Mouse (Mus musculus): ENCODE results near the gene Fer1l4. TPM values are rescaled to one million over a fixed set of nuclear protein-coding genes. Genes with fewer than 3 reads are reported as not detected.

Fer1l4 gene
- total RNA-seq, 2 experiments from 2014 or later: not detected

GRCm38 (mm10) chr2:156021219-156021618 lies 31.5 kb downstream of the Fer1l4 start:
- intact Hi-C loops (cut with DNase I; ENCODE audit: low total_unique reads): no loop called here
- no peak for DNase-seq

DNA sequence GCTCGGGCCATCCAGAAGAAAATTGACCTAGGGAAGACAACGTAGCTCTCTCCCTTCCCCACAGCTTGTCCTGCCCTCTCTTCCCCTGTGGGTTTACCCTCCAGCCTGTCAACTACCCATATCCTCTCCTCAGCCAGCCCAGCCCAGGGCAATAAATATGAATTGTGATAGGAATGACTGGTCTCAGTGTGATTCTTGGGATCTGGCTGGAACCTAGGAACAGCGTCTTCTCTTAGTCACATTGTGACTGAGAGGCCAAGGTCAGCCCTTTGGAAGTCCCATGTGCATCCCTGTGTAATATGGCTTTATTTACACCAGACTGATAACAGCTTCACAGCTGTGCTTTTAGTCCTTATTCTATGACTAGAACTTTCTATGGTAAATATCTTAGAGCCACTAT lies 34.6 kb downstream of the Fer1l4 start:
- intact Hi-C loops (cut with DNase I; ENCODE audit: low total_unique reads): no loop called here
- DNase-seq: no peak

DNA sequence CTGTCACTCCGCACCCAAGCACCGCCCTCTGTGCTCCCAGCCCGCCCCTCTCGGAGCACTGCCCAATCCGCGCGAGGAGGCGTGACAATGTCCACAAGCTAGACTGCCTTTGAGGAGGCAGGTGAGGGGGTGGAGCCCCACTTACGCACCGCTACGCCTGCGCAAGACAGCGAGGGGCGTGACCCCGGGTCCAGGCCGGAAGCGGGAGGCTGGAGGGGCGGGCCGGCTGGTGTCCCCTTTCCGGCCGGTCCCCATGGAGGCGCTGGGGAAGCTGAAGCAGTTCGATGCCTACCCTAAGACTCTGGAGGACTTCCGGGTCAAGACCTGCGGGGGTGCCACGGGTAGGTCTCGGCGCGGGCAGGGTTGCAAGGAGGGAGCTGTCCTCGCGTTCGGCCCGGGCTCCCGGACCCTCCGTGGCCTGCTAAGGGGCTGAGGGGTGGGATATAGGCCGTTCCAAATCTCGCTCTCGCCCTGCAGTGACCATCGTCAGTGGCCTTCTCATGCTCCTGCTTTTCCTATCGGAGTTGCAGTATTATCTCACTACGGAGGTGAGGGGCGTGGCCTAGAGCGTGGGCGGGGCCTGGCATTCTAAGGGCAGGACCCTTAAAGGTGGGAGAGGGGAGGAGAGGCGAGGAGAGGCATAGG lies 44.7 kb downstream of the Fer1l4 start, which contains the start of the genes 6430550D23Rik and Ergic3:
Gene 6430550D23Rik (minus strand): TSS at position 90 of the 645 bp plus-strand sequence.
Gene Ergic3 (plus strand): TSS at position 158 of the 645 bp plus-strand sequence.
- DNase-seq: peak; percentile 98
- intact Hi-C loops (cut with DNase I; ENCODE audit: low total_unique reads): no loop called here

GRCm38 (mm10) chr2:156005393-156005792 lies 47.4 kb downstream of the Fer1l4 start:
- DNase-seq: no peak
- intact Hi-C loops (cut with DNase I; ENCODE audit: low total_unique reads): no loop called here

DNA sequence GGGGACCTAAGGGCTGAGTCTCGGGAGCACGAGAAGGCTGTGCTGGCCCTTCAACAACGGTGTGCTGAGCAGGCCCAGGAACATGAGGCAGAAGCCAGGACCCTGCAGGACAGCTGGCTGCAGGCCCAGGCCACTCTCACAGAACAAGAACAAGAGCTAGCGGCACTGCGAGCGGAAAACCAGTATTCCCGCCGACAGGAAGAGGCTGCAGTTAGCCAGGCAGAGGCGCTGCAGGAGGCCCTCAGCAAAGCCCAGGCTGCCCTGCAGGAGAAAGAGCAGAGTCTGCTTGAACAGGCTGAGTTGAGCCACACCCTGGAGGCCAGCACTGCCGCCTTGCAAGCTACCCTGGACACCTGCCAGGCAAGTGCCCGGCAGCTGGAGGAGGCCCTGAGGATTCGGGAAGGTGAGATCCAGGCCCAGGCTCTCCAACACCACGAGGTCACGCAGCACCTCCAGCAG lies 60.9 kb downstream of the Fer1l4 start:
- DNase-seq: peak; percentile 68
- intact Hi-C loops (cut with DNase I; ENCODE audit: low total_unique reads): loop anchor here (5.0 kb wide), 1 partner anchor 130 kb away; no protein-coding TSS in a partner anchor

DNA sequence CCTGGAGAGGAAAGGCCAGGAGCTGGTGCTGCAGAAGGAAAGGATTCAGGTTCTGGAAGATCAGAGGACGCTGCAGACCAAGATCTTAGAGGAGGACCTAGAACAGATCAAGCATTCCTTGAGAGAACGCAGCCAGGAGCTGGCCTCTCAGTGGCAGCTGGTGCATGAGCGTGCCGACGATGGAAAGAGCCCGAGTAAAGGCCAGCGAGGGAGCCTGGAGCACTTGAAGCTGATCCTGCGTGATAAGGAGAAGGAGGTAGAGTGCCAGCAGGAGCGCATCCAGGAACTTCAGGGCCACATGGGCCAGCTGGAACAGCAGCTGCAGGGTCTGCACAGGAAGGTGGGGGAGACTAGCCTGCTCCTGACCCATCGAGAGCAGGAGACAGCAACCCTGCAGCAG lies 61.6 kb downstream of the Fer1l4 start:
- no peak for DNase-seq
- intact Hi-C loops (cut with DNase I; ENCODE audit: low total_unique reads): loop anchor here (5.0 kb wide), 1 partner anchor 131 kb away; no protein-coding TSS in a partner anchor

DNA sequence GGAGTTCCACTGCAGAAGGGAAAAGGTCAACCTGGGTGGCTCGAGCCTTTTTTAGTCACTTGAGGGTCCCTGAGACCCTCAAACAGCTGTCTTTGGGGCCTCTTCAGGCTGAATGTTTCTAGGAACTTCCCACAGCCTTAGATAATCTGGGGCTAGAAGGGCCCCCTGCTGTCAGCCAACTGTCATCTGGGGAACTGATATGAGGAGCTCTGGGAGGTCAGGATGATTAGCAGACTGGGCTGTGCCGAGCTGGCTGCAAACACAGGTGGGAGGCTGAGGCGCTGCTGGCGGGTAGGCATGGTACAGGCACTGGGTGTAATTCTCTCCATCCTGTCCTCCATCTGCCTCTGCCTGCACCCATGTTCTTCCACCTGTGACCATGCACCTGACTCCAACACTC lies 63.7 kb downstream of the Fer1l4 start:
- DNase-seq: no peak
- intact Hi-C loops (cut with DNase I; ENCODE audit: low total_unique reads): no loop called here

DNA sequence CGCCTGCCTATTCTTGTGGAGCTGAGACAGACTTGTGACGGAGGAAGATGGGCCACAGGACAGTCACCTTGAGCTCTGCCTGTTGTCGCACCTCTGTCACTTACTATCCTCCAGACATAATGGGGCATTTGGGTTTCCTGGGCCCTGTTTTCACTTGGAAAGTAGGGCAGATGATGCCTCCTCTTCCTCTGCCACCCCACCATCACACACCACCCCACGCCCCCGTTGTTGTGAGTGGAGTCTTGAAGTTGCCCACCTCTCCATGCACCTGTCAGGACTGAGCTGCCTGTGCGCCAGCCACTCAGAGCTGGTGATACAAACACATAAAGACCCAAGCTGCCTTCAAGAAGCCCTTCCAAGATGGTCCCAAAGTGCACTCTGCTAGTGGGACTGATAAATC lies 65.6 kb downstream of the Fer1l4 start:
- DNase-seq: no peak
- intact Hi-C loops (cut with DNase I; ENCODE audit: low total_unique reads): no loop called here

GRCm38 (mm10) chr2:155985776-155986175 lies 67.0 kb downstream of the Fer1l4 start:
- no peak for DNase-seq
- intact Hi-C loops (cut with DNase I; ENCODE audit: low total_unique reads): no loop called here

DNA sequence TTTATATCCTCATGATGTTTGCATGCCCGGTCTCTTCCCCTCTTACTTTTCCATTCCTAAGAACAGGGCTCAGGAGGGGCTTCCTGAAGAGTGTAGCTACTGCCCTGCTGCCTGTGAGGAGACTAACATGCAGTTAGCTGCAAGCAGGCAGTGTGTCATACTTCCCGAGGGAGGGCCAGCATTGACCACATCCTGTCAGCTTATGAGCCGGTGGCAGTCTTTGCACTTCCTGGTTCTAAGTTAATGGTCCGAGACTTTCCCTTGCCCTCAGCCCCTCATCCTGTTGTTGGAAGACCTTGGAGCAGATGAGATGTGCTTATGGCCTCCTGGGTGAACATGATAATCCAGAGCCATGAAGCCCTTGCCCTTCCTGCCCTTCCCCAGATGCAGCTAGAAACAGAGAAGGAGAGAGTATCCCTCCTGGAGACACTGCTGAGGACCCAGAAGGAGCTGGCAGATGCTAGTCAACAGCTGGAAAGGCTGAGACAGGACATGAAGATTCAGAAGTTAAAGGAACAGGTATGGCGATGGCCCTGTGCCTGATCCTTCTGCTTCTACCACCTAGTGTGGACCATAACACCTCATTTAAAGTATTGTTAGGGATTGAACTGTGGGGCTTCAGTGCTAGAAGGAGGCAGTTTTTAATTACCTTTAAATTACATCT lies 73.3 kb downstream of the Fer1l4 start:
- no peak for DNase-seq
- intact Hi-C loops (cut with DNase I; ENCODE audit: low total_unique reads): no loop called here

- no peak for DNase-seq
- intact Hi-C loops (cut with DNase I; ENCODE audit: low total_unique reads): no loop called here
These were observed 78.5 kb downstream of the Fer1l4 start for GRCm38 (mm10) chr2:155974087-155974731.

- DNase-seq: no peak
- intact Hi-C loops (cut with DNase I; ENCODE audit: low total_unique reads): no loop called here
These were observed 79.4 kb downstream of the Fer1l4 start for GRCm38 (mm10) chr2:155973348-155973747.

Other genes starting within 250 kb of the Fer1l4 start
- 10 to 100 TPM; 17.8 to 19.3 TPM for gene BC029722, start 233.5 kb downstream of the Fer1l4 start, total RNA-seq (2021)
- gene Eif6, start 226.0 kb downstream of the Fer1l4 start, total RNA-seq (2021): 10 to 100 TPM; 48.0 to 48.3 TPM
- gene Fam83c, start 218.1 kb downstream of the Fer1l4 start, total RNA-seq (2021): not detected
- gene Uqcc1, start 122.6 kb downstream of the Fer1l4 start, total RNA-seq (2021): 100 to 1,000 TPM; 106 to 129 TPM
- not detected for gene Gm15557, start 112.2 kb downstream of the Fer1l4 start, total RNA-seq (2021)
- not detected for gene Gdf5, start 107.6 kb downstream of the Fer1l4 start, total RNA-seq (2021)
- 1 to 10 TPM; 5.5 to 5.6 TPM for gene Cep250, start 96.5 kb downstream of the Fer1l4 start, total RNA-seq (2021)
- under 1 TPM; 0.29 to 0.31 TPM for gene 6430550D23Rik, start 45.0 kb downstream of the Fer1l4 start, total RNA-seq (2021)
- 10 to 100 TPM; 58.2 to 60.4 TPM for gene Ergic3, start 44.9 kb downstream of the Fer1l4 start, total RNA-seq (2021)
- under 1 TPM; 0.57 to 0.86 TPM for gene Spag4, start 12.2 kb upstream of the Fer1l4 start, total RNA-seq (2021)
- 10 to 100 TPM; 11.3 to 16.0 TPM for gene Cpne1, start 59.0 kb upstream of the Fer1l4 start, total RNA-seq (2021)
- 1 to 10 TPM; 8.2 to 8.3 TPM for gene Rbm12, start 59.0 kb upstream of the Fer1l4 start, total RNA-seq (2021)
- 1 to 10 TPM; 4.4 to 9.5 TPM for gene Gm28036, start 74.1 kb upstream of the Fer1l4 start, total RNA-seq (2021)
- 100 to 1,000 TPM; 216 to 217 TPM for gene Romo1, start 91.1 kb upstream of the Fer1l4 start, total RNA-seq (2021)
- gene Nfs1, start 91.2 kb upstream of the Fer1l4 start, total RNA-seq (2021): 10 to 100 TPM; 53.6 to 65.4 TPM
- gene Rbm39, start 127.3 kb upstream of the Fer1l4 start, total RNA-seq (2021): 100 to 1,000 TPM in 1 of 2 experiments, 10 to 100 TPM in 1; 99.7 to 123 TPM
- gene Phf20, start 143.5 kb upstream of the Fer1l4 start, total RNA-seq (2021): 10 to 100 TPM; 17.1 to 22.1 TPM

Measured in gastrocnemius, postnatal 14 days (tissue).